Mouse (Mus musculus) lung, postnatal 10 days (tissue): ENCODE results near the gene Lcn10.
"Not testable (repeated sequence)": the region's sequence is repeated elsewhere in the genome, so short reads cannot be mapped to it uniquely, and the experiment has no call there.

Experiments used
- DNase-seq: peaks from one replicate; pipeline ENCODE4 v3.0.0; 2021

Lcn10 gene

DNA sequence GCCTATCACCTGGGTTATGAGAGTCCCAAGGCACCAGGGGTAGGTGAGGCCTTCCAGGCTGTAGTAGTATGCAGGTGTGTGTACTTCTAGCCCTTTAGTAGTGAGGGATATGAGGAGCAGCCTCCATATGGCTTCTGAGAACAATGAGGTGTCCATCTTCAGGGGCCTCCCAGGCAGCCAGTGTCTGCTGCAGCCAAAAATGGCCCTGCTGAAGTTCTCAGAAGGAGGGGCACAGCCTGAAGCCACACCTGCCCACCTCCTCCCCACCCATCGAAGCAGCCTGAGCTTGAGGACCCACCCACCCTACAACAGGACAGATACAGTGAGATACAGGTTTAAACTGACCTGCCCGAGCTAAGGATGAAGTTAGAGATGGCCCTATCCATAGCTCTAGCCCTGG is at the start of gene Lcn10:
Gene Lcn10, plus strand, starts transcription at position 301 of the 400 bp plus-strand sequence.
- DNase-seq: no peak

DNA sequence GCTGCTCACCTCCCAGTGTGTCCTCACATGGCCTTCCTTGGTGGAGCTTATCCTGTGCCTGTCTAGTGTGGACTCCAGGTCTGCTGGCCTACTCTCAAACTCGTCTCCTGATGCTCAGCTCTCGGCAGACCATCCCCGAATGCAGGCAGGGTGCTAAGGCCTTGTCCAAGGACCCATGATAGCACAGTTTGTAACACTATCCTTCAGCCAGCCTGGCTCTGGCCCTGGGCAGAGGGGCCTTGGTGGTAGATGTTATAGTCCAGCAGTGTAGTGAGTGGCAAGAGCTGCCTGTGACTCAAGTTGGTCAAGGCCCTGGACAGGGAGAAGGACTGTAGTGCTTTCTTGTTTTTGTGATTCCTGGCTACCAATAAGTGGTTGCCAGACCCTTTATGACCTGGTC is 48.9 kb upstream of the Lcn10 start:
- no peak for DNase-seq

- no peak for DNase-seq
These were observed 48.5 kb upstream of the Lcn10 start for GRCm38 (mm10) chr2:25634046-25634445.

GRCm38 (mm10) chr2:25639890-25640289 is 42.6 kb upstream of the Lcn10 start:
- DNase-seq: peak; percentile 52

DNA sequence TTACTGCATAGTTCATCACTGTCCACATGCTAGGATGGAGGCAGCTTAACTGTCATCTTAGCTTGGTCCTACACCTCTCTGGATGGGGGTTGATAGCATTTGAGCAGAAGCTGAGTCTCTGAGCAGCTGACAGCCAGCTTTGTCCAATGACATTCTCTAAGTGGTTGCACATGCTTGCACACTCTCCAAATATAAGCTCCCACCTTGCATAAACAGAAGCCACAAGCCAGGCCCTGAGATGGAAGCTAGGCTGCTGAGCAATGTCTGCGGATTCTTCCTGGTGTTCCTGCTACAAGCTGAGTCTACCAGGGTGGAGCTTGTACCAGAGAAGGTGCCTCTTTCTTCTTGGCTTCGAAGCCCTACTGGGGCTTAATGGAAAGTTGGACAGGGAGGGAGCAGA is 29.6 kb upstream of the Lcn10 start, which contains the start of gene Lcn8:
Gene Lcn8, plus strand, starts transcription at position 219 of the 400 bp plus-strand sequence.
- no peak for DNase-seq

DNA sequence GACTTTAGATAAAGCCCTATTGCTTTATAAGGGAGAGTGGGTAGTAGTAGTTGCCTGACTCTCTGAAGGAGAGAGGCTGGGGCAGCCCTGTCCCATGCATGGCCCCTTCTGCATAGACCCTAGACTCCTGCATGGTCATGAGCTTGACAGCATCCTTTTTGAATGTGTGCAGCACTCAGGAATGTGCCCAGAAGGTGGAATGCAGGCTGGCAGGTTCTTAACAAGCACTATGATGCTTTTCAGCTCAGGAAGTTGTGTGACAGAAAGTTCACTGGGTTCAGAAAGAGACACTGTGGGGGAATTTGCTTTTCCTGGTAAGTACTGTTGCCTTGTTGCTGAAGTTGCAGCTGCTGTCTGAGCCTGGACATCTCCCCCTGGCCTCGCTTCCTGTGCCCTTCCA is 28.0 kb upstream of the Lcn10 start:
- no peak for DNase-seq

DNA sequence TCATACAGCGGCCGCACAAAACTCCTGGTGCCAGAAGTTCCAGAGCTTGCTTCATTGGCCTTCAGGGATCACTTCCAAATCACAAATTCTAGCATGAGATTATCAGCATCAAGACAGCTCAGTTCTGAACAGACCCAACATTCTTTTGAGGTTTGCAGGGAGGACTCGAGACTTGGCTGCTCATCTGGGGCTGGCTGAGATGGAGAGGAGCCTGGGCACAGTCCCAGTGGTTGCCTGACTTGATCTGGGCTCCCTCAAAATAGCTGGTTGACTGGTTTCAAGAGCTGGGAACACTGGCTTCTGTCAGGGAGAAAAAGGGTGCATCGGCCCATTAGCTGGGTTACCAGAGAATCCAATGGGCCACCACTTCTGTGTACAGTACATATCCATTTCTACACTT is 25.8 kb upstream of the Lcn10 start:
- peak; percentile 23 for DNase-seq

DNA sequence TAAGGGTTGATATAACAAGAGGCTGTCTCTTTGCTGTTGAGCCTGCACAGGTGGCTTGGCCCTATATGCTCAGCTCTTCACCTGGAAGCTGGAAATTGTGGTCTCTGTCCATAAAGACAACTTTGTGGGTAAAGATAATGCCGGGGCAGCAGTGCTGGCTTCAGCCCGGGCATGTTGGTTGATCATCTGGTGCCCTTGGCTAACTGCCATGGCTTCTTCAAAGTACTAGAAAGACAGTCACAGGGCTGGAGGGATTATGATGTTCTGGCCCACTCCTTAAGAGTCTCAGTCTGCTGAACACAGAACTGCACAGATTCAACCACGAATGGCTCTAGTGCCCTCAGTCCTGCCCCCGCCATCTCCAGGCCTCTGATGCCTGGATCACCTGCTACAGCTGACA is 25.3 kb upstream of the Lcn10 start:
- peak; percentile 8 for DNase-seq

DNA sequence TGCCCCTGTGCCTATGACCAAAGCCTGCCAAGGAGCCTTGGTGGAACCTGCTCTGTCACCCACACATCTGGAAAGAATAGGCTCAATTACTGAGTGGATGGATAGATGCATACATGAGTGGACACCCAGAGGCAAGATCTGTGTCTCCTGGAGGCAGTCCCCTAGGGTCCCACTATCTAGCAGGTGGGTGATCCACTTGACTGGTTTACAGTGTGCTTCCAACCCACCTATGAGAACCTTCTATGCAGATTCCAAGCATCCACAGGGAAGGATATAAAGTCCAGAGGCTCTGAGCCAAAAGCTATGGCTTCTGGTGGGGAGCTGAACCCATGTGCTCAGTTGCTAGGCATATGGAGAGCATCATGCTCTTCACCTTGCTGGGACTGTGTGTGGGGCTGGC is 24.9 kb upstream of the Lcn10 start, which contains the start of gene Lcn5:
Gene Lcn5, plus strand, starts transcription at position 301 of the 400 bp plus-strand sequence.
- no peak for DNase-seq

GRCm38 (mm10) chr2:25660279-25660678 is 22.2 kb upstream of the Lcn10 start:
- DNase-seq: no peak

GRCm38 (mm10) chr2:25661245-25661970 is 21.1 kb upstream of the Lcn10 start:
- no peak for DNase-seq

DNA sequence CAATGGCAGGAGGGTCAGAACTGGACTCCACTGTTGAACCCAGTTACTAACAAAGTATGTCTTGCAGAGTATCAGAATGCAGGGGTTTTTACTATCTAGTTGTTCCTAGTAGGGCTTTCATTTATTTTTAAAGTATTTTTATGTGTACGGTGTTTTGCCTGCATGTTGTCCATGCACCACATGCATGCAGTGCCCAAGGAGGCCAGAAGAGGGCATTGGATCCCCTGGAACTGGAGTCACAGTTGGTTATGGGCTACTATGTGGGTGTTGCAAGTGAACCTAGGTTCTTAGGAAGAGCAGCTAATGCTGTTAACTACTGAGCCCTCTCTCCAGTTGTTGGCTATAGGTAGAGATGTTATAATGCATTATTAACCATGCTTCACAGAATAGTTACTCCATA is 19.0 kb upstream of the Lcn10 start:
- DNase-seq: peak; percentile 68

DNA sequence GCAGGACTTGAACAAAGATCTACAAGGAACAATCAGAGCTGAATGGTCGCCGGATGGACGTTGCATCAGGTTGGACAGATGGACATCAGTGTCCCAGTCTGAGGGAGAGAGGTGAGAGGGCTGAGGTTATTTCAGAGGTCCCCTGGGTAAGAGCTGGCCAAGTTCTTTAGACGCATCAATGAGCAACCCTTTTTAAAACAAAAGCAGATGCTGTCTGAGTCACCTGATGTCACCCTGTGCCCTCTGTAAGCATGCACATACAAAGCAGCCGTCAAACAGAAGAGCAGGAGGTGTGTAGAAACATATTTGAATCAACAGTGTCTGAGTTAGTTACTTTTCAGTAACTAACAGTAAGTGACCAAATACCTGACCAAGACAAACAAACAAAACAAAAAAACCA is 18.4 kb upstream of the Lcn10 start:
- DNase-seq: no peak

DNA sequence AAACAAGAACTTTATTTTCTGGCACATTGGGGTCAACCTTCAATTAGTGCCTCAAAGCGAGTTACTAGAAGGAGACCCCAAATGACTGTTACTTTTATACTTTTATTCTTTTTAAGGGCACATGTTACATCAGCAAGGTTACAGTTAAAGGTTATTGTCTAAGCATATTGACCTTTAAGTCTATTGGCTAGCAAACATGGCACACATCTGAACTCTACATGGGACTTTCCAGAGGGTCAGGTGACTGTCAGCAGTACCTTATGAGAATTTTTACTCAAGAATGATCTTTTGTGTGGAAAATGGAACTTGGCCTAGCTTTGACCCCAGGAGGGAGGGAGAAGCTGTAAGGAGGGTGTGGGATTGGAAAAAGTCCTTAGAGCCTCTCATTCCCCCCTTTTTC is 16.0 kb upstream of the Lcn10 start:
- no peak for DNase-seq

GRCm38 (mm10) chr2:25676486-25676885 is 6.0 kb upstream of the Lcn10 start, which contains the start of gene Lcn6:
Gene Lcn6 (plus strand): TSS chr2:25676786.
- DNase-seq: no peak

- no peak for DNase-seq
These were observed 3.0 kb upstream of the Lcn10 start for GRCm38 (mm10) chr2:25679559-25679958.

- DNase-seq: no peak
These were observed 4.4 kb downstream of the Lcn10 start for GRCm38 (mm10) chr2:25686941-25687340.

DNA sequence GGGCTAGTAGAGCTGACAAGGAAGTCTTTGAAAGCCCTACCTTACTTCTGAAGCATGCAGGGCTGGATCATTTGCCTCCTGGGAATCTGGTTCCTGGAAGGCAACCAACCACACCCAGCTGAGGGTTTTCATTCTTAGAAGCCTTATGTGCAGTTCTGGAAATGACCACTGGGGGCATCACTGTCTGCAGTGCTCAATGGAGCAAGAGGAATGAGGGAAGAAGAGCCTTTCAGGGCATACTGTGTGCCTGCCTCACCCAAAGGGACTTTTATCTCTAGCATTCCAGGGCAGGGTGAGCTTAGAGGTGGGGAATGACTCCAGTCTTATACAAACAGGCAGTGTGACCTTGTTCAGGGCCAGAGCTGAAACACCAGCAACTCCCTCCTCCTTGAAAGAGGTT is 12.1 kb downstream of the Lcn10 start:
- DNase-seq: peak; percentile 77

DNA sequence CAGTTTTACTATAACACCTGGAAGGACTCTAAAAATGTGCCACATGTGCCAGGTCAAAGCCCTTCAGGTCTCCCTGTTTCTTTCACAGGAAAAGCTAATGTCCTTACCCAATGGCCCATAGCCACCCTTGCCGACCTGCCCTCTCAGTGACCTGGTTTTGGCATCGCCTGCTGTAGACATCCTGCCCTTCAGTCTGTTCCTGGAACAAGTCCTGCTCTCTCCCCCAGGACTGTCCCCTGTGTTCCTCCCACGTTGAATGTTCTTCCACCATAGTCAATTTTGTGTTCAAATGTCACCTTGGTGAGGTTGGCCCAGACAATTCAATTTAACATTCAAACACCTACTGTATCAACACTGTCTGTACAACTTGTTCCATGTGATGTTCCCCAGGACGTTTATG is 14.4 kb downstream of the Lcn10 start:
- no peak for DNase-seq

GRCm38 (mm10) chr2:25698696-25699095 is 16.2 kb downstream of the Lcn10 start:
- no peak for DNase-seq

GRCm38 (mm10) chr2:25699743-25700142 is 17.2 kb downstream of the Lcn10 start, which contains the start of gene Obp2a:
Gene Obp2a (plus strand): TSS chr2:25700043.
- not testable (repeated sequence) for DNase-seq

- no peak for DNase-seq
These were observed 18.5 kb downstream of the Lcn10 start for GRCm38 (mm10) chr2:25701001-25701400.

DNA sequence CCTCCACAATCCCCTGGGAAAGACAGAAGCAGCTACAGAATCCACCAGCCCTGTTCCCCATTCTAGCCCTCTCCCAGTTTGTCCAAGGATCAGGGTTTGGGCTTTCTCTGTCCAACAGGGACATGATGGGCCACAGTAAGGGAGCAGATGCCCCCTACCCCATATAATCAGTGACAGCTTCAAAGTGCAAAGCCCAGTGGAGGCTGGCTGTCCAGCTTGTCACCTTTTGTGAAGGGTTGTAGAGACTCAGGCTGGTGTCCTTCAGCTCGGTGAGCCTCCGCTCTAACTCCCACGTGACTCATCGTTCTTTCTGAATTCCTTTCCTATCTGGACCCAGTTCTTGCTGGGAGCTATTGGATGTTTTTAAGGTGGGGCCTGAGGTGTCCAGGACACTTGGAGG is 21.2 kb downstream of the Lcn10 start:
- no peak for DNase-seq

- DNase-seq: peak; percentile 84
These were observed 24.3 kb downstream of the Lcn10 start, which contains the start of gene Bmyc for GRCm38 (mm10) chr2:25706643-25707481. Gene Bmyc (plus strand): TSS chr2:25706739.
